Mouse (Mus musculus): ENCODE results near the gene Shc2. TPM values are rescaled to one million over a fixed set of nuclear protein-coding genes. Genes with fewer than 3 reads are reported as not detected.

Shc2 gene
- total RNA-seq, 2 experiments from 2014 or later: 44.7 to 49.4 TPM

DNA sequence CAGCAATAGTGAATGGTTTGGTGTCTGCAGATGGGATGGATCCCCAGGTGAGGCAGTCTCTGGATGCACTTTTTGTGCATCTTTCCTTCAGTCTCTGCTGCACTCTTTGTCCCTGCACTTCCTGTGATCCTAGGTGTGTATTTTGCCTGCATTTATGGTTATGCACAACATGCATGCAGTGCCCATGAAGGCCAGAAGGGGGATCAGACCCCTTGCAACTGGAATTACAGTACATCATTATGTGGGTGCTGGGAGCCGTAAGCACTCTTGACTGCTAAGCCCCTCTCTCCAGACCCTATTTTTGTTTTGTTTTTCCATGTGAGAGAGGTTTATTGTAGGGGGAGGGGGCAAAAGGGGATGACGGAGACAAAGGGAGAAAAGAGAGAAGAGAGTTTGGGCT is 22.6 kb upstream of the Shc2 start:
- no peak overlapping the region for H3K4me3 ChIP-seq
- TF ChIP-seq CTCF (conservative IDR thresholded peaks at IDR 0.05): peak; percentile 61
- no peak for DNase-seq (ENCODE audit: low spot score in 2 of 2)
- no peak overlapping the region for H3K27ac ChIP-seq

- Histone ChIP-seq H3K27ac (no peak overlapping the region), H3K4me3 (no peak overlapping the region)
- no peak for DNase-seq (ENCODE audit: low spot score in 2 of 2)
- TF ChIP-seq CTCF (conservative IDR thresholded peaks at IDR 0.05): peak; percentile 42
Measured at GRCm38 (mm10) chr10:79658829-79659228, 21.1 kb upstream of the Shc2 start.

GRCm38 (mm10) chr10:79654946-79655395 is 17.3 kb upstream of the Shc2 start:
- peak; percentile 55 to 78 for DNase-seq (ENCODE audit: low spot score in 2 of 2)
- TF ChIP-seq CTCF (conservative IDR thresholded peaks at IDR 0.05): no peak
- Histone ChIP-seq H3K4me3 (no peak overlapping the region), H3K27ac (peak overlapping the region; percentile 93)

DNA sequence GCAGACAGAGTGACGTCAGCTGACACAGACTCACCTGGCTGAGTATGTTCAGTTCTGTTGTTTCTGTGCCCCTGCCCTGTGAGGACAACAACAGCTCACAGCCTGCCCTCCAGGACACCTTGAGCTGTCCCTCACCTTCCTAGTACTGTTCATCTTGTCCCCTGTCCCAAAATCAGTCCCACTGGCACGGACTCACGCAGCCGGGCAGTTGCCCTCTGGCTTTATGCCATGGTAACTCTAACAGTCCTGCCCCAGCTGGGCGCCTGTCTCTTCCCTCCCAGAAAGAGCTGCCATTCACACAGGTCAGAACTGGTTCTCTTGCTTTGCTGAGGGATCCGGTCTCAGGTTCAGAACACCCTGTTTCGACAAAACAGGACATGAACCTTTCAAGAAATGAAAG is 15.1 kb upstream of the Shc2 start:
- H3K27ac ChIP-seq: no peak overlapping the region
- no peak for DNase-seq (ENCODE audit: low spot score in 2 of 2)
- no peak for TF ChIP-seq CTCF (conservative IDR thresholded peaks at IDR 0.05)
- no peak overlapping the region for H3K4me3 ChIP-seq

DNA sequence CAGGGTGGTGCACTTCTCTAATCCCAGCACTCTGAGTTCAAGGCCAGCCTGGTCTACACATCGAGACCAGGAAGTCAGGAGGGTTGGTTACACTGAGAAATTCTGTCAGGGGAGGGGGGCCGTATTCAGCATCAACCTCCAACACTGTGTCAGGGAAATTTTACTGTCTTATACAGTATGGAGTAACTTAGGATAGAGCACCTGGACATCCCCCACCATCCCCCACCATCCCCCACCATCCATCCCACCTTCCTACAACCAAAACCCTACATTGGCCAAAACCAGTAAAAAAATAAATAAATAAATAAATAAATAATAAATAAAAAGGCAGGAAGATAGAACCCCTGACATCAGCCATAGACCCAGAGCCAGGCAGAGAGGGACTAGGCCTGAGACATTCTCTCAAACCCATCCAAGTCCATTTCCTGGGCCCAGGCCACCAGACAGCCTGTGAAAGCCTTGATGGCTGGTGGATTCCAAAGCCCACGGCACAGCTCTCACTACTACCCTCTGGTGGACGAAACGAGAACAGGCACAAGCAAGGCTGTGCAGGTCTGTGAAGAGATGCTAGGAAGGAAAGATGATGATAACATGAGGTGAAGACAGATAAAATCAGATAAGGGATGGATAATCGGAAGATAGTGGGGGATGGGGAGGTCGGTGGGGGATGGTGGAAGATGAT is 11.5 kb upstream of the Shc2 start:
- peak; percentile 81 to 90 for DNase-seq (ENCODE audit: low spot score in 2 of 2)
- Histone ChIP-seq H3K4me3 (no peak overlapping the region), H3K27ac (no peak overlapping the region)
- peak; percentile 84 for TF ChIP-seq CTCF (conservative IDR thresholded peaks at IDR 0.05)

DNA sequence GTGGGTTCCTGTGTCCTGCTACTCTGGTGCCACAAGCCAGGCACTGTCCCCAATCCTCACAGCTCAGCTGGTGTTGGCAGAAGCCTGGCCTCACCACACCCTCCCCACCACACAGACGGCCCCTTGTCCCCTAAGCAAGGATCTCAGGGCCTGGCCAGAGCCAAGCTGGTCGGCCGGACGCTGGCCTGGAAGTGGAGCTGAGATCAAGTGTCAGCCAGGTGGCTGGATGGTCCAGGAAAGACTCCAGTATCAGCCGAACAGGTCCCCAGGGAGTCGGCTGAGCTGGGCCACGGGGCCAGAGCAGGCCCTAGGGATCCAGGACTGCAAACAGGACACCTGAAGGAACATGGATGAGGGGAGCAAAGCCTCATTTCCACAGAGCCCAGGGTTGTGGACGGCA is 8.0 kb upstream of the Shc2 start, which contains the start of gene Odf3l2:
TSS of gene Odf3l2 (minus strand) at position 28 of the 400 bp plus-strand sequence.
- Histone ChIP-seq H3K27ac (no peak within 1 kb of the TSS), H3K4me3 (no peak within 1 kb of the TSS)
- no peak for TF ChIP-seq CTCF (conservative IDR thresholded peaks at IDR 0.05)
- no peak for DNase-seq (ENCODE audit: low spot score in 2 of 2)

DNA sequence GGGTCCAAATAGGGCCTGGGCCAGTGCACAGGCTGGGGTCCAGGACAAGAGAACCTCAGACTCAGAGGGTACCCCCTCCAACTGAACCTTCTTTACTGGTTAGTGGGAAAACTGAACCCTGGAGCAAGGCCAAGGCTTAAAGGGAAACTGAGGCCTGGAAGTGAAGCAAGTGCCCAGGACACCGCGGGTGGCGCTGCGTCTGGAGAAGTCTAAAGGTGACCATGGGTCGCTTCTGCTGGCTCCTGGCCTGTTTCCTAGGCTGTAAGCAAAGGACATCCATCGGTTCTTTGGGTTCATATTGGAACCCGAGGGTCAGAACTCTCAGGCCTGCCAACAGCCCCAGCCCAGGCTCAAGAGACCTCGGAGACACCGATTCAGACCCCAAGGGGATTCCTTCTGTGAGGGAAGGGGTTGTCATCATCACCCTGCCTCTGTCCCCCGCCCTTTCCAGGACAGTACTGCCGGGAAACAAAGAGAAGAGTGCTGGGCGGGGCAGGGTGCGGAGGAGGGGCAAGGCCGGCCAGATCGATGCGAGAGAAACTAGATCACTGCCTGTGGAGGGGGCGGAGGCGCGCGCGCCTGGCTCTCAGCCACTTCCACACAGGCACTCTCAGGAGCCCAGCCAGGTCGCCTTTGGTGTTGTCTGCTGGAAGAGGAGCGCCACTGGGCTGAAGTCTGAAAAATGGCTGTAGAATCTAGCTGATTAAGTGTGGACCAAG is 927 bp upstream of the Shc2 start:
- peak overlapping the region; percentile 75 for H3K4me3 ChIP-seq
- DNase-seq (ENCODE audit: low spot score in 2 of 2): peak; percentile 55 to 62
- H3K27ac ChIP-seq: peak overlapping the region; percentile 98
- TF ChIP-seq CTCF (conservative IDR thresholded peaks at IDR 0.05): no peak

- TF ChIP-seq CTCF (conservative IDR thresholded peaks at IDR 0.05): no peak
- Histone ChIP-seq H3K27ac (peak overlapping the region; percentile 98; the same call in 1 of the 2 replicates), H3K4me3 (peak overlapping the region; percentile 75)
- DNase-seq (ENCODE audit: low spot score in 2 of 2): no peak
Measured at GRCm38 (mm10) chr10:79636287-79636686, 1.4 kb downstream of the Shc2 start.

- TF ChIP-seq CTCF (conservative IDR thresholded peaks at IDR 0.05): no peak
- no peak for DNase-seq (ENCODE audit: low spot score in 2 of 2)
- Histone ChIP-seq H3K4me3 (no peak overlapping the region), H3K27ac (peak overlapping the region; percentile 75)
Measured at GRCm38 (mm10) chr10:79633006-79633777, 4.5 kb downstream of the Shc2 start.

DNA sequence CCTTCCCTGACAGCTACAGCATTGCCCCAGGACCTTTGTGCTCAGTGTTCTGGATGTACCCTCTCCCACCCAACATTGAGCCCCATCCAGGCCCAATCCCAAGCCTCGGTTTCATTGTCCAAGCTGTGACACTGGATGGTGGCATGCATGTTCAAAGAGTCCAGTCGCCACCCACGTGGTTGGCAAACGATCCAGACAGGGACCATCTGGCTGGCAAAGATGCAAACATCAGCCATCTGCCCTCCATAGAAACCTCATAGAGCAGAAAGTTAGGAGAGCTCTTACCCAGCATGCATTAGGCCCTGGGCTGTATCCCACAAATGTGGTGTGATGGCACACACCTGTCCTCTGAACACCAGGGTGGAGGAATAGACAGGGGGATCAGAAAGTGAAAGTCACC is 6.3 kb downstream of the Shc2 start:
- H3K27ac ChIP-seq: peak overlapping the region; percentile 54; the same call in 1 of the 2 replicates
- DNase-seq (ENCODE audit: low spot score in 2 of 2): peak; percentile 68 to 70
- TF ChIP-seq CTCF (conservative IDR thresholded peaks at IDR 0.05): no peak
- no peak overlapping the region for H3K4me3 ChIP-seq

GRCm38 (mm10) chr10:79628377-79628776 is 9.3 kb downstream of the Shc2 start:
- Histone ChIP-seq H3K27ac (peak overlapping the region; percentile 43; the same call in 1 of the 2 replicates), H3K4me3 (no peak overlapping the region)
- TF ChIP-seq CTCF (conservative IDR thresholded peaks at IDR 0.05): no peak
- DNase-seq (ENCODE audit: low spot score in 2 of 2): no peak

GRCm38 (mm10) chr10:79626156-79626555 is 11.6 kb downstream of the Shc2 start:
- no peak overlapping the region for H3K4me3 ChIP-seq
- H3K27ac ChIP-seq: no peak overlapping the region
- DNase-seq (ENCODE audit: low spot score in 2 of 2): no peak
- TF ChIP-seq CTCF (conservative IDR thresholded peaks at IDR 0.05): no peak

- no peak for TF ChIP-seq CTCF (conservative IDR thresholded peaks at IDR 0.05)
- Histone ChIP-seq H3K27ac (no peak overlapping the region), H3K4me3 (no peak overlapping the region)
- DNase-seq (ENCODE audit: low spot score in 2 of 2): no peak
Measured at GRCm38 (mm10) chr10:79625398-79625797, 12.3 kb downstream of the Shc2 start.
